Mouse (Mus musculus) cerebellum, adult 8-10 months (tissue): ENCODE data around the gene Acad10.
"Not testable (repeated sequence)": the region's sequence is repeated elsewhere in the genome, so short reads cannot be mapped to it uniquely, and the experiment has no call there.

Experiments used
- DNase-seq: peaks from one replicate; pipeline ENCODE4 v3.0.0; 2022

Acad10 gene

DNA sequence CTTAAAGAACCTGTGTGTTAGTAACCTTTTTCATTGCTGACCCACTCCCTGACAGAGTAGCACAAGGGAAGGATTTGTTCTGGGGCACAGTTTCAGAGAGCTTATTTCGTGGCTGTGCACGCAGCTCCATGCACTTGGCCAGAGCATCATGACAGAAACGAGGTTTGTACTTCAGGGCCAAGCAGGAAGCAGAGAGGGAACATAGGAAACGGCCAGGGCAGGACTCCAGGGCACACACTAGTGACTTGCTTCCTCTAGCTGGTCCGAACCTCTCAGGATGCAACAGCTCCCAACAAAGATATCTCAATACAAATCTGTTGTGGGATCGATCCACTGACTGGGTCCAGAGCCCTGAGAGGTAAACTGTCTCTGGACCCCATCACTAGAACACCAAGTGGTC is 3.4 kb downstream of the Acad10 start:
- not testable (repeated sequence) for DNase-seq

- DNase-seq, result no peak
Measured at GRCm38 (mm10) chr5:121654526-121654925, 5.8 kb downstream of the Acad10 start.

- no peak for DNase-seq
Measured at GRCm38 (mm10) chr5:121649134-121649533, 11.2 kb downstream of the Acad10 start.

DNA sequence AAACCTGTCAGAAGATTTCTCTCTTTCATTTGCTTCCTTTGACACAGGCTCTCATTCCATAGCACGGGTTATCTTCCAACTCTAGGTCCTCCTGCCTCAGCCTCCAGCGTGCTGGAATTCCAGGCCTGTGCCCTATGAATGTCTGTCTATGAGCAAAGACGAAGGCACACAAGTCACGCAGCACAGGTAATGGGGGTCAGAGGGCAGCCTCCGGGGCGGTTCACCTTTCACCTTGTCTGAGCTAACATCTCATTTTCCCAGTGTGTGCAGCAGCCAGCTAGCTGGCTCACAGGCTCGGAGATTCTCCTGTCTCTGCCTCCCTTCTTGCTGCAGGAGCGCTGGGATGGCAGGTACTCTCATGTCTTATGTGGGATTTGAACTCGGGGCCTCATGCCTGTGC is 20.7 kb downstream of the Acad10 start:
- no peak for DNase-seq

DNA sequence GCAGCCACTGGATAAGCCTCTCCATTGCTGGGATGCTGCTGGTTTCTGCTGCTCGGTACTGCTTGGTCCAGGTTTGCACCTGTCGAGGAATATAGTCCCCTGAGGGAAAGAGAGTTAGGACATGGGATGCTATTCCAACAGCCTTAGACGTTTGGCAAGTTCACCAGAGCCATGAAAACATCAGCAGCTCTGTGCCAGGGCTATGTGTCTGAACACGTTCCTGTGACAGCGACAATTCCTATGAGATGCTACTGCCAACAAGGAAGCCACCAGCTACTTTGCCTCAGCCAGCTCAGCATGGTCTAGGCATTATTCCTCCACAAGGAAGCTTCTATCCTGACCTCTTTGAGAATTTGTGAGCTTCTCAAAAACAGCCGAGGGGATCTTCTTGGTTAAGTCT is 23.0 kb downstream of the Acad10 start:
- DNase-seq, result no peak

DNA sequence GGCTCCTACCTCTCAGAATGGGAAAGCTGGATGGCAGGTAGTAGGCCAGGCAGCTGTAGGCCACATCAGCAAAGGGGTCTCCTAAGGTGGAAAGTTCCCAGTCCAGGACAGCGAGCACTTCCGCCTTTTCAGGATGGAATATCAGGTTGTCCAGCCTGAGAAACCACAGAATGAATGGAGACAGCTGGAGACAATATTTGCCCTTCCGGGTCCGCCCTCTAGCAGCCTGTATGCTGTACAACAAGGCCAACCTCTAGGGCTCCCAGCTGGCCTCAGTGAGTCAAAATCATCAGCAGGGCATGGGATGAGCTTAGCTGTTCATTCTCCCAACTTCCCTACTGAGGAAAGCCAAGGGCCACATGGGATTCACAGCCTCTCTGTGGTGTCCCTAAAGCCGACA is 25.6 kb downstream of the Acad10 start:
- DNase-seq, result no peak

DNA sequence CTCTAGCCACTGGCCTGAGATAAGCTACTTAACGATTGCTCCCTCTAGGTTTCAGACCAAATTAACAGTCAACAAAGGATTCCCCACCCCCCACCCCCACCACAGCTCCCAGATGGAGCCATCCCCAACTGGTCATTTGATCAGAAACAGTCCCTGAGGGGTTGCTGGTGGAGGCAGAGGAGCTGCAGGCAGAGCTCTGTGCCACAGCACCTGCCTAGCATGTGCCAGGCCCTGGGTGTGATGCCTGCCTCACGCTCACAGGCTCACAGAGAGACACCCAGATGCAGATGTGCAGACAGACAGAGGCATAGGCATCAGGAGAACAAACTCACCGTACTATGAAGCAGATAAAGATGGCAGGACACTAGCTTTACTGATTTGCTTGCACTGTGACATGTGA is 27.5 kb downstream of the Acad10 start:
- DNase-seq, result no peak

GRCm38 (mm10) chr5:121631106-121631647 is 29.1 kb downstream of the Acad10 start:
- DNase-seq, result peak; percentile 15

DNA sequence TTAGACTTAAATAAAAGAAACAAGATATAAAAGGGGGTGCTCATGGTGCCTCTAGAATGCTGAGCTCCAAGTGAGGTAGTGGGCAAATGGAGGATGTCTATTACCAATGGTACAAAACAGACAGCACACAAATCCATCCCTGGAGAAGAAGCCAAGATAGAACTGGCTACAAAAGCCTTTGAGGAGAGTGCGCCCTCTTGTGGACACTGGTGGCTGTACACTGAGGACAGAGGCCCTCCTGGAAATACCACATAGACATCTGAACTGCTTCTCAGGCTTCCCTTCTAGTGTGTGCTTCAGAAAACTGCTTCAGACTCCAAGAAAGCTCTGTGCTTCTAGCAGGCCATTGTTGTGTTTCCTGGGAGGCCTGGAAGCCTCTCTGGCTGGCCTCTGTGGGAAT is 32.4 kb downstream of the Acad10 start:
- DNase-seq, result peak; percentile 68

DNA sequence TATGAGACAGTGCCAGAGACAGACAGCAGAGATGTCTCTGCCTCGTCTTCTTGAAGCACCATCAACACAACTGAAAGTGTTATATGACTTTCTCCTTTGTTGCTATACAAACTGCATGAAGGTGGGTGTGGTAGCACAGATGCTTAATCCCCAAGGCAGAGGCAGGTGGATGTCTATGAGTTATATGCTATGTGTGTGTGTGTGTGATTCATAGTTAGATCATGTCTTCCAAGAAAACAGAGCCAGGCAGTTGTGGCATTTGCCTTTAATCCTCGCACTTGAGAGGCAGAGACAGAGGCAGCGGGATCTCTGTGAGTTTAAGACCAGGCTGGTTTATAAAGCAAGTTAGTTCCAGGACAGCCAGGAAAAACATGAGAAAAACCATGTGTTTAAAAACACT is 37.1 kb downstream of the Acad10 start:
- DNase-seq, result no peak

DNA sequence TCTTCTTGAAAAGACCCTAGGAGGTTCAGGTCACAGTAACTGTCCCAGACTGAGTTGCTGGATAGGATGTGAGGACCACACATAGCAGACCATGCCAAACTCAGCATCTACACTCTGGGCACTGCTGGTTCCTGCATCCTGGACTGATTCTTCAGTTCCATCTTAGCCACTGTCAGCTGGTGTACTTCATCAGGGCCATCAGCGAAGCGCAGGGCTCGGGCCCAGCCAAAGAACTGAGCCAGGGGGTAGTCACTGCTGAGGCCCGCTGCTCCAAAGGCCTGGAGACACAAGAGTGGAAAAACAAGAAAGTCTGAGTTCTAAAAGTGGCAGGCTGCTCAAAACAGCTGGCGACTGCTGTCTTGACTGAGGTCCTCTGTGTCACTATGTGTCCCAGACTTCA is 39.2 kb downstream of the Acad10 start:
- no peak for DNase-seq

- DNase-seq, result peak; percentile 85
Measured at GRCm38 (mm10) chr5:121618592-121619513, 41.5 kb downstream of the Acad10 start, which contains the start of gene Acad12. Gene Acad12, minus strand, starts transcription at chr5:121618938.

DNA sequence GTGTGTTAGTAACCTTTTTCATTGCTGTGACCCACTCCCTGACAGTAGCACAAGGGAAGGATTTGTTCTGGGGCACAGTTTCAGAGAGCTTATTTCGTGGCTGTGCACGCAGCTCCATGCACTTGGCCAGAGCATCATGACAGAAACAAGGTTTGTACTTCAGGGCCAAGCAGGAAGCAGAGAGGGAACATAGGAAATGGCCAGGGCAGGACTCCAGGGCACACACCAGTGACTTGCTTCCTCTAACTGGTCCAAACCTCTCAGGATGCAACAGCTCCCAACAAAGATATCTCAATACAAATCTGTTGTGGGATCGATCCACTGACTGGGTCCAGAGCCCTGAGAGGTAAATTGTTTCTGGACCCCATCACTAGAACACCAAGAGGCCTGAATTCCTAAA is 45.4 kb downstream of the Acad10 start:
- DNase-seq, result not testable (repeated sequence)

DNA sequence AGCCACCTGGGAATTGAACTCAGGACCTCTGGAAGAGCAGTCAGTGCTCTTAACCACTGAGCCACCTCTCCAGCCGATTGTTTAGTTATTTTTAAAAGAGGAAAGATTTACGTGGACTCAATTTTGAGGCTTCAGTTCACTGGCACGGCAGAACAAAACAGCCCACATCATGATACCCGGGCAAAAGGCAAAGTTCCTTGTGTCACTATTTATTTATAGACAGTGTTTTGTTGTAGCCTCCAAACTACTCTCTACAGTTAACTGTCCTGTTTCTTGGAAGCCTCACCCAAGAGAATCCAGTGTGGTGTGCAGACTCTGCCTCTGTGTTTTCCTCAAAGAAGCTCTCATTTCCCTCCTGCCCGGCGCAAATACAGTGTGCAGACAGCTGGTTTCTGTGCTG is 48.3 kb downstream of the Acad10 start:
- DNase-seq, result no peak

- not testable (repeated sequence) for DNase-seq
Measured at GRCm38 (mm10) chr5:121609556-121610135, 50.7 kb downstream of the Acad10 start.

DNA sequence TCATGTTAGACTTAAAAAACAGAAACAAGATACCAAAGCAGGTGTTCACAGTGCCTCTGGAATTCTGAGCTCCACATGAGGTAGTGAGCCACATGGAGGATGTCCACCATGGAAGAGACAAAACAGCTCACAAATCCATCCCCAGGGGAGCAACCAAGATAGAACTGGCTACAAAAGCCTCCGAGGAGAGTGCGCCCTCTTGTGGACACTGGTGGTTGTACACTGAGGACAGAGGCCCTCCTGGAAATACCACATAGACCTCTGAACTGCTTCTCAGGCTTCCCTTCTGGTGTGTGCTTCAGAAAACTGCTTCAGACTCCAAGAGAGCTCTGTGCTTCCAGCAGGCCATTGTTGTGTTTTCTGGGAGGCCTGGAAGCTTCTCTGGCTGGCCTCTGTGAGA is 54.2 kb downstream of the Acad10 start:
- DNase-seq, result peak; percentile 60

GRCm38 (mm10) chr5:121603815-121604214 is 56.5 kb downstream of the Acad10 start:
- DNase-seq, result not testable (repeated sequence)

- peak; percentile 85 for DNase-seq
Measured at GRCm38 (mm10) chr5:121601547-121602299, 58.6 kb downstream of the Acad10 start.

- no peak for DNase-seq
Measured at GRCm38 (mm10) chr5:121598871-121599610, 61.3 kb downstream of the Acad10 start.

GRCm38 (mm10) chr5:121597991-121598537 is 62.2 kb downstream of the Acad10 start:
- no peak for DNase-seq

DNA sequence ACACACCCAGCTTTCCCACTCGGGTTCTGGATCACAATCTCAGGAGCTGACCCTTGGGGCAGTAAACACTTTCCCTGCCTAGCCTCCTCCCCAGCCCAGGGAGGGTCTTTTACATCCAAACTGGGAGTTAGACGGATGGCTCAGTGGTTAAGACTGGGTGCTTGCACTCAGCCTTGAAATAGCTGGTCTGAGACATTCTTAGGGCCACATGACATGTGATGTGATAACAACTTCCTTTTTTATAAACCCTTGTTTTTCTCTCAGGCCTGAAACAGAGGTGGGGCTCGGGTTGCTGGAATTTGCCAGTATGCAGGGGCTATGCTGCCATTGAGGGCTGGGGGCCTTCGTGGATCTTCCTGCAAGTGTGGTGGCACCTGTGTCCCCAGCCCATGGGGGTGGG is 63.0 kb downstream of the Acad10 start:
- no peak for DNase-seq

GRCm38 (mm10) chr5:121596226-121596625 is 64.1 kb downstream of the Acad10 start:
- DNase-seq, result no peak
